Mouse (Mus musculus) midbrain, embryonic 13.5 days (tissue): ENCODE measurements at regions not wholly inside any gene's neighbourhood (a gene's known extent, or its start where the extent isn't known, plus 50 kb on each side); places are given as distances from the start of the nearest gene placed in this dataset.

Source experiments
- ATAC-seq: fragments of 200-750 bp; cut with Nextera tagmentation; 2 replicates; pipeline ENCODE4 v1.8.0; 2017; ENCODE audit warnings: mild to moderate bottlenecking, moderate TSS enrichment, moderate library complexity
- H3K27ac ChIP-seq: fragments of 300-500 bp; sonication (generic); 2 replicates; pipeline ENCODE4 v1.5.1; 2015; ENCODE audit warnings: inconsistent platforms, mild to moderate bottlenecking, moderate library complexity
- H3K27me3 ChIP-seq: fragments of 300-500 bp; sonication (generic); 2 replicates; pipeline ENCODE4 v1.6.1; 2015; ENCODE audit warnings: mild to moderate bottlenecking, inconsistent platforms
- H3K36me3 ChIP-seq: fragments of 300-500 bp; sonication (generic); 2 replicates; pipeline ENCODE4 v1.6.1; 2015; ENCODE audit warnings: mild to moderate bottlenecking, inconsistent platforms
- H3K4me1 ChIP-seq: fragments of 300-500 bp; sonication (generic); replicated peaks from 2 replicates; pipeline ENCODE4 v1.6.1; 2015; ENCODE audit warnings: inconsistent platforms
- H3K4me2 ChIP-seq: fragments of 300-500 bp; sonication (generic); replicated peaks from 2 replicates; pipeline ENCODE4 v1.6.1; 2015; ENCODE audit warnings: moderate library complexity, mild to moderate bottlenecking, inconsistent platforms
- H3K4me3 ChIP-seq: fragments of 300-500 bp; sonication (generic); replicated peaks from 2 replicates; pipeline ENCODE4 v1.5.1; 2015; ENCODE audit warnings: mild to moderate bottlenecking, inconsistent platforms
- H3K9ac ChIP-seq: fragments of 300-500 bp; sonication (generic); replicated peaks from 2 replicates; pipeline ENCODE4 v1.6.1; 2015; ENCODE audit warnings: mild to moderate bottlenecking, inconsistent platforms
- H3K9me3 ChIP-seq: fragments of 300-500 bp; sonication (generic); 2 replicates; pipeline ENCODE4 v1.6.1; 2016; ENCODE audit warnings: mild to moderate bottlenecking, inconsistent platforms
- WGBS: fragments of 180-500 bp; shearing (Covaris S2); methylation state at CpG from one replicate; pipeline ENCODE4 v1.1.7; 2015; 5-methylcytosine and 5-hydroxymethylcytosine counted together

GRCm38 (mm10) chr2:21058940-21059339 lies 90.3 kb upstream of the Arhgap21 start:
- H3K9ac ChIP-seq: no peak overlapping the region
- H3K27ac ChIP-seq: peak overlapping the region; percentile 90
- WGBS: 86% methylated on average over 3 of the region's 3 CpGs
- H3K36me3 ChIP-seq: no peaks in the 10 kb centered on the region
- ATAC-seq: no peak
- peaks cover 23% of the 10 kb centered on the region for H3K4me1 ChIP-seq
- H3K4me3 ChIP-seq: no peak overlapping the region
- H3K27me3 ChIP-seq: no peaks in the 10 kb centered on the region
- no peaks in the 10 kb centered on the region for H3K9me3 ChIP-seq
- H3K4me2 ChIP-seq: no peak overlapping the region

GRCm38 (mm10) chr2:21056450-21057210 lies 87.9 kb upstream of the Arhgap21 start:
- H3K4me1 ChIP-seq: peaks cover 23% of the 10 kb centered on the region
- no peaks in the 10 kb centered on the region for H3K27me3 ChIP-seq
- H3K4me3 ChIP-seq: no peak overlapping the region
- H3K9me3 ChIP-seq: no peaks in the 10 kb centered on the region
- no peak overlapping the region for H3K4me2 ChIP-seq
- no peak overlapping the region for H3K9ac ChIP-seq
- H3K36me3 ChIP-seq: no peaks in the 10 kb centered on the region
- 70% methylated on average over 5 of the region's 5 CpGs for WGBS
- H3K27ac ChIP-seq: no peak overlapping the region
- ATAC-seq: no peak

- ATAC-seq: no peak
- Histone ChIP-seq H3K4me3 (no peak overlapping the region), H3K9ac (no peak overlapping the region), H3K36me3 (no peaks in the 10 kb centered on the region), H3K27ac (no peak overlapping the region), H3K4me2 (no peak overlapping the region), H3K27me3 (no peaks in the 10 kb centered on the region), H3K9me3 (no peaks in the 10 kb centered on the region), H3K4me1 (peaks cover 21% of the 10 kb centered on the region)
- WGBS: 91% methylated on average over 3 of the region's 3 CpGs
Observed at GRCm38 (mm10) chr2:21055416-21055815, 86.7 kb upstream of the Arhgap21 start.

- 84% methylated on average over 6 of the region's 6 CpGs for WGBS
- Histone ChIP-seq H3K36me3 (no peaks in the 10 kb centered on the region), H3K9me3 (no peaks in the 10 kb centered on the region), H3K4me2 (no peak overlapping the region), H3K4me1 (peaks cover 12% of the 10 kb centered on the region), H3K27me3 (no peaks in the 10 kb centered on the region), H3K9ac (no peak overlapping the region), H3K27ac (no peak overlapping the region), H3K4me3 (no peak overlapping the region)
- ATAC-seq: no peak
Observed at GRCm38 (mm10) chr2:21054325-21055082, 85.8 kb upstream of the Arhgap21 start.

GRCm38 (mm10) chr2:21053596-21053995 lies 84.9 kb upstream of the Arhgap21 start:
- 92% methylated on average over 5 of the region's 5 CpGs for WGBS
- Histone ChIP-seq H3K9ac (no peak overlapping the region), H3K4me1 (peaks cover 10% of the 10 kb centered on the region; the same call in 1 of the 2 replicates), H3K9me3 (no peaks in the 10 kb centered on the region), H3K36me3 (no peaks in the 10 kb centered on the region), H3K4me3 (no peak overlapping the region), H3K27me3 (no peaks in the 10 kb centered on the region), H3K27ac (no peak overlapping the region), H3K4me2 (no peak overlapping the region)
- ATAC-seq: no peak

GRCm38 (mm10) chr2:21048996-21049395 lies 80.3 kb upstream of the Arhgap21 start:
- Histone ChIP-seq H3K27ac (peak overlapping the region; percentile 64), H3K4me3 (no peak overlapping the region), H3K9me3 (no peaks in the 10 kb centered on the region), H3K36me3 (no peaks in the 10 kb centered on the region), H3K27me3 (no peaks in the 10 kb centered on the region), H3K9ac (no peak overlapping the region), H3K4me2 (no peak overlapping the region), H3K4me1 (peaks cover 37% of the 10 kb centered on the region)
- ATAC-seq: peak; percentile 76
- WGBS: 22% methylated on average over 5 of the region's 5 CpGs

GRCm38 (mm10) chr2:21048226-21048625 lies 79.5 kb upstream of the Arhgap21 start:
- H3K27ac ChIP-seq: peak overlapping the region; percentile 64
- H3K27me3 ChIP-seq: no peaks in the 10 kb centered on the region
- 89% methylated on average over 6 of the region's 6 CpGs for WGBS
- H3K9ac ChIP-seq: no peak overlapping the region
- no peak for ATAC-seq
- H3K36me3 ChIP-seq: no peaks in the 10 kb centered on the region
- H3K9me3 ChIP-seq: no peaks in the 10 kb centered on the region
- H3K4me3 ChIP-seq: no peak overlapping the region
- no peak overlapping the region for H3K4me2 ChIP-seq
- H3K4me1 ChIP-seq: peaks cover 43% of the 10 kb centered on the region

- 37% methylated on average over 9 of the region's 9 CpGs for WGBS
- H3K9me3 ChIP-seq: no peaks in the 10 kb centered on the region
- peaks cover 44% of the 10 kb centered on the region for H3K4me1 ChIP-seq
- H3K4me2 ChIP-seq: no peak overlapping the region
- H3K9ac ChIP-seq: no peak overlapping the region
- H3K36me3 ChIP-seq: no peaks in the 10 kb centered on the region
- no peaks in the 10 kb centered on the region for H3K27me3 ChIP-seq
- peak; percentile 25 for ATAC-seq
- peak overlapping the region; percentile 65 for H3K27ac ChIP-seq
- H3K4me3 ChIP-seq: no peak overlapping the region
Observed at GRCm38 (mm10) chr2:21046503-21047116, 77.9 kb upstream of the Arhgap21 start.

- H3K36me3 ChIP-seq: no peaks in the 10 kb centered on the region
- H3K9ac ChIP-seq: no peak overlapping the region
- H3K27me3 ChIP-seq: no peaks in the 10 kb centered on the region
- H3K27ac ChIP-seq: peak overlapping the region; percentile 66; the same call in 1 of the 2 replicates
- H3K4me1 ChIP-seq: peaks cover 41% of the 10 kb centered on the region
- H3K9me3 ChIP-seq: no peaks in the 10 kb centered on the region
- H3K4me3 ChIP-seq: no peak overlapping the region
- no peak overlapping the region for H3K4me2 ChIP-seq
- no peak for ATAC-seq
- WGBS: 92% methylated on average over 7 of the region's 7 CpGs
Observed at GRCm38 (mm10) chr2:21044781-21045180, 76.1 kb upstream of the Arhgap21 start.

- peaks cover 37% of the 10 kb centered on the region for H3K4me1 ChIP-seq
- no peak overlapping the region for H3K4me3 ChIP-seq
- 9% methylated on average over 7 of the region's 7 CpGs for WGBS
- peak overlapping the region; percentile 66 for H3K27ac ChIP-seq
- no peaks in the 10 kb centered on the region for H3K27me3 ChIP-seq
- no peak overlapping the region for H3K4me2 ChIP-seq
- H3K9me3 ChIP-seq: no peaks in the 10 kb centered on the region
- no peak overlapping the region; the same call in 1 of the 2 replicates for H3K9ac ChIP-seq
- no peaks in the 10 kb centered on the region for H3K36me3 ChIP-seq
- peak; percentile 79 for ATAC-seq
Observed at GRCm38 (mm10) chr2:21044007-21044406, 75.3 kb upstream of the Arhgap21 start.

- Histone ChIP-seq H3K36me3 (no peaks in the 10 kb centered on the region), H3K27me3 (no peaks in the 10 kb centered on the region), H3K4me1 (peaks cover 32% of the 10 kb centered on the region), H3K27ac (peak overlapping the region; percentile 53; the same call in 1 of the 2 replicates), H3K4me2 (no peak overlapping the region), H3K4me3 (no peak overlapping the region), H3K9ac (no peak overlapping the region), H3K9me3 (no peaks in the 10 kb centered on the region)
- 17% methylated on average over 4 of the region's 4 CpGs for WGBS
- no peak for ATAC-seq
Observed at GRCm38 (mm10) chr2:21043302-21043701, 74.6 kb upstream of the Arhgap21 start.

- H3K27ac ChIP-seq: no peak overlapping the region; the same call in 1 of the 2 replicates
- 0 out of 2 replicates have a peak, but pooled peaks cover 2% of the 10 kb centered on the region for H3K27me3 ChIP-seq
- no peaks in the 10 kb centered on the region for H3K9me3 ChIP-seq
- no peak overlapping the region for H3K4me3 ChIP-seq
- ATAC-seq: no peak
- H3K4me1 ChIP-seq: peaks cover 19% of the 10 kb centered on the region
- no peak overlapping the region for H3K9ac ChIP-seq
- H3K4me2 ChIP-seq: no peak overlapping the region
- H3K36me3 ChIP-seq: no peaks in the 10 kb centered on the region
- WGBS: 82% methylated on average over 3 of the region's 3 CpGs
Observed at GRCm38 (mm10) chr2:21037607-21038006, 68.9 kb upstream of the Arhgap21 start.
